Mouse (Mus musculus): Measurements from ENCODE around the gene Slc22a4. TPM values are rescaled to one million over a fixed set of nuclear protein-coding genes. Genes with fewer than 3 reads are reported as not detected.

Gene Slc22a4
- polyA plus RNA-seq, 1 experiment from 2014 or later: 36.7 TPM

- Histone ChIP-seq H3K36me3 (replicated peaks) (no peaks in the 10 kb centered on the region), H3K4me3 (replicated peaks) (no peak overlapping the region), H3K4me2 (no peak overlapping the region), H3K4me1 (replicated peaks) (peaks cover 9% of the 10 kb centered on the region; the same call in 1 of the 2 replicates), H3K9ac (no peak overlapping the region), H3K9me3 (replicated peaks) (no peaks in the 10 kb centered on the region), H3K27ac (replicated peaks) (no peak overlapping the region), H3K27me3 (peaks cover 60% of the 10 kb centered on the region)
- no peak for ATAC-seq (ENCODE audit: insufficient read depth)
- 60% methylated on average over 12 of the region's 12 CpGs for WGBS (ENCODE audit: insufficient replicate concordance)
These were observed 37.4 kb upstream of the Slc22a4 start for GRCm38 (mm10) chr11:54065106-54065914.

DNA sequence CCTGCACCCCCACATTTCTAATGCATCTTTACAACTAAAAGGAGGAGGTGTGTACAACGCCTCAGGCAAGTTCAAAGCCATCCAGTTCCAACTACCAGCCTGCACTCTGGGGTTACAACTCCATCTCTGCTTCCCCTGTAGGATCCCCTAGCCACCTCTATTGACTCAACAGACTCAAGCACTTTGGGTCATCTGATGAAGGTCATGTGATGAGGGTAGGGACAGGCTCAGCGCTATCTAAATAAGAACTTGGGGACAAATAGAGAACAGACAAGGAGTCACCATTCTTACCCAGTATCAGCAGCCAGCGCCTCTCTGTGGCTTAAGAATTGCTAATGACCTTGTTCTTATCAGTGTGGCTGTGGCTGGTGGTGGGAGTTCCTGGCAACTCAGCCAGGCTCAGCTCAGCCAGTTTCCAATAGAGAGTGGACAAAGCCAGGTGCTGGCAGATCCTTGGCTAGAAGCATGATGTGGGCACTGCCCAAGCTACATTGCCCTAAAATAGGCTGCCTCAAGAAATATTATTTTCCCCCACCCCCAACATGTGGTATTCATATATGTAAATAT, 36.6 kb upstream of the Slc22a4 start:
- H3K4me1 ChIP-seq (replicated peaks): peaks cover 9% of the 10 kb centered on the region; the same call in 1 of the 2 replicates
- H3K9me3 ChIP-seq (replicated peaks): no peaks in the 10 kb centered on the region
- H3K27me3 ChIP-seq: peaks cover 52% of the 10 kb centered on the region
- ATAC-seq (ENCODE audit: insufficient read depth): no peak
- no peak overlapping the region for H3K4me2 ChIP-seq
- H3K4me3 ChIP-seq (replicated peaks): no peak overlapping the region
- H3K36me3 ChIP-seq (replicated peaks): no peaks in the 10 kb centered on the region
- no peak overlapping the region for H3K27ac ChIP-seq (replicated peaks)
- H3K9ac ChIP-seq: no peak overlapping the region
- 26% methylated on average over 3 of the region's 3 CpGs for WGBS (ENCODE audit: insufficient replicate concordance)

DNA sequence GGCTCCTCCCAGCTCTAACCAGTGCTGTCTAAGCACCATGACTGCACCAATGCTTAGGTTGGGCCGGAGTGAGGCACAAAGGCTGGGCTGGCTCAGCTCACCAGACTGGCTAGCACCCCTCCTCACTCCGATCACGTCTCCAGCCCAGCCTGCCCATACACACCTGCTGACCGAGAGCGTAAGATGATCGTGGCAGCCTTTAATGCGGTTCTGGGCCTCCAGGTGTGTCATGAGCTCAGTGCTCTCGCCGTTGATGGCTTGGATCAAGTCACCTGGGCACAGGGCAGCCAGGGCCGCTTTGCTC, 35.5 kb upstream of the Slc22a4 start:
- no peak for ATAC-seq (ENCODE audit: insufficient read depth)
- Histone ChIP-seq H3K9ac (no peak overlapping the region), H3K4me1 (replicated peaks) (0 out of 2 replicates have a peak, but pooled peaks cover under 1% of the 10 kb centered on the region), H3K36me3 (replicated peaks) (no peaks in the 10 kb centered on the region), H3K9me3 (replicated peaks) (no peaks in the 10 kb centered on the region), H3K27ac (replicated peaks) (no peak overlapping the region), H3K27me3 (peaks cover 41% of the 10 kb centered on the region), H3K4me2 (no peak overlapping the region), H3K4me3 (replicated peaks) (no peak overlapping the region)
- 82% methylated on average over 10 of the region's 10 CpGs for WGBS (ENCODE audit: insufficient replicate concordance)

GRCm38 (mm10) chr11:54062753-54063471, 35.0 kb upstream of the Slc22a4 start:
- H3K4me1 ChIP-seq (replicated peaks): no peaks in the 10 kb centered on the region
- WGBS (ENCODE audit: insufficient replicate concordance): 67% methylated on average over 9 of the region's 9 CpGs

DNA sequence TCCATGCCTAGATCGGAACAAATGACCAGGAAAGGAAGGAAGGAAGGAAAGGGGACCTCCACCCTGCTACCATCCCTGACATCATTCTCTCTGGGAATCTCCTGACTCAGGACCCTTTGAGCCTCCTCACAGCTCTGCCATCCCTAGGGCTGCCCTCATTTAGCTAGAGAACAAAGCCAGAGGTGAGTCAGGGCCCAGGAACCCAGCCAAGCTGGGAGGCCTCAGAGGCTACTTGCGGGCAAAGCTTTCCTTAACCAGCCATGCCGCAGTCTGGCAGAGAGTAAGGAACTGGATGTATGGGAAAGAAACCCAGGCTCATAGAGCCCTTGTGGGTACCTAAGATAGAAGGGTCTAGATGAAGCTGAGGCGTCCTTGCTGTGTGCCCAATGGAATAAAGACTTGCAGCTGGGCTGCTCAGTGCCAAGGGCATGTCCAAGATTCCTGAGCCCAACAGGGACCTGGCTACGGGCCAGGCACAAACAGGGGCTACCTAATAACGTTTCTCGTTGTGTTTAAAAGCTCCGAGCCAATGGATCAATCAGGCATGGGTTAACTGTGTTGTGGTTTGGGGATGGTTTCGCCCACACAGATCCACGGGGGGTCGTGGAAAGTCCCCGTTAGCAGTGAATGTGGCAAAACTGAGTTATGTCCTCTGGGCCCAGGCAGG, 34.3 kb upstream of the Slc22a4 start:
- H3K4me2 ChIP-seq: no peak overlapping the region
- no peaks in the 10 kb centered on the region for H3K4me1 ChIP-seq (replicated peaks)
- no peak for ATAC-seq (ENCODE audit: insufficient read depth)
- 60% methylated on average over 12 of the region's 12 CpGs for WGBS (ENCODE audit: insufficient replicate concordance)
- no peak overlapping the region for H3K27ac ChIP-seq (replicated peaks)
- H3K9ac ChIP-seq: no peak overlapping the region
- H3K4me3 ChIP-seq (replicated peaks): no peak overlapping the region
- no peaks in the 10 kb centered on the region for H3K9me3 ChIP-seq (replicated peaks)
- H3K36me3 ChIP-seq (replicated peaks): no peaks in the 10 kb centered on the region
- peaks cover 29% of the 10 kb centered on the region for H3K27me3 ChIP-seq

More at GRCm38 (mm10) chr11:54062753-54063471, 35.0 kb upstream of the Slc22a4 start:
- H3K4me3 ChIP-seq (replicated peaks): no peak overlapping the region
- H3K9me3 ChIP-seq (replicated peaks): no peaks in the 10 kb centered on the region
- no peak overlapping the region for H3K4me2 ChIP-seq
- H3K9ac ChIP-seq: no peak overlapping the region
- H3K27me3 ChIP-seq: peaks cover 36% of the 10 kb centered on the region
- no peak for ATAC-seq (ENCODE audit: insufficient read depth)
- no peaks in the 10 kb centered on the region for H3K36me3 ChIP-seq (replicated peaks)
- H3K27ac ChIP-seq (replicated peaks): no peak overlapping the region

- Histone ChIP-seq H3K36me3 (replicated peaks) (no peaks in the 10 kb centered on the region), H3K9me3 (replicated peaks) (no peaks in the 10 kb centered on the region), H3K9ac (no peak overlapping the region), H3K27me3 (peaks cover 10% of the 10 kb centered on the region), H3K4me2 (no peak overlapping the region), H3K27ac (replicated peaks) (no peak overlapping the region), H3K4me1 (replicated peaks) (0 out of 2 replicates have a peak, but pooled peaks cover 7% of the 10 kb centered on the region), H3K4me3 (replicated peaks) (no peak overlapping the region)
- whole genome bisulfite sequencing (ENCODE audit: insufficient replicate concordance): 57% methylated on average over 9 of the region's 9 CpGs
- no peak for ATAC-seq (ENCODE audit: insufficient read depth)
These were observed 32.4 kb upstream of the Slc22a4 start for GRCm38 (mm10) chr11:54060316-54060715.

DNA sequence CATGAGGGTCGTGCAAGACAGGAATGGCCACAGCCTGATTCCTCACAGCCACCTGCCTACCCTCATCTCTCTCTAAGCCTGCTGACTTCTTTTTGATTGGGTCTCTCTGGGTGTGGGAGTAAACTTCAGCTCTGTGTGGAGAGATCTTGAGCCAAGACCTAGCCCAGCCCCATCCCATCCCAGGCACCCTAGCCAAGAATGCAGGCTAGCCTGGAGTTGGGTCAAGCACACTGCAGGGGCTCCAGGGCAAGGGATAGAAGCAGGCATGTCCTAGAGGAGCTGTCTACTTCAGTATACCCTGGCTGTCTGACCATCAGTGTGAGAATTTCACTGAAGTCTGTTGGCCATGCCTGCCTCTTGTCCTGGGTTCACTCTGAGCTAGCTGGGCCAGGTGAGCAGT, 31.6 kb upstream of the Slc22a4 start:
- Histone ChIP-seq H3K9me3 (replicated peaks) (no peaks in the 10 kb centered on the region), H3K4me1 (replicated peaks) (0 out of 2 replicates have a peak, but pooled peaks cover 7% of the 10 kb centered on the region), H3K27me3 (peaks cover 6% of the 10 kb centered on the region), H3K4me2 (no peak overlapping the region), H3K4me3 (replicated peaks) (no peak overlapping the region), H3K36me3 (replicated peaks) (no peaks in the 10 kb centered on the region), H3K27ac (replicated peaks) (no peak overlapping the region), H3K9ac (no peak overlapping the region)
- WGBS (ENCODE audit: insufficient replicate concordance): 44% methylated on average over 1 of the region's 1 CpGs
- ATAC-seq (ENCODE audit: insufficient read depth): no peak

DNA sequence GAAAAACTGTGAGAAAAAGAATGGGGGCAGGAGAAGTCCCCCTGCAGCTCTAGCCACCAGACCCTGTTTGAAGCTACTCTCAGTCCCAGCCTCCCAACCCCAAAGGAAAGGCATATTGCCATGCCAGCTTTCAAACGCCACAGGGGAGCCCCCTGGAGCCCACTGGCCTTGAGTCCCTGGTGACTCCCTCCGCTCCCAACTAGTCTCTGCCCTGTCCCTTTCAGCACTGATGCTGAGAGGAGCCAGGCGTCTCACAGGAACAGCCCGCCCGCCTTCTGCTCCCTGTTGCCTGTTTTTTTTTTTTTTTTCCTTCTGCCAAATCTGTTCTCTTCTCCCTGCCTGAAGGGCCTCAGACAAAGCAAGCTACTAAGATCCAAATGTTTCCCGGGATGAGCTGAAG, 30.8 kb upstream of the Slc22a4 start:
- Histone ChIP-seq H3K4me1 (replicated peaks) (peaks cover 12% of the 10 kb centered on the region), H3K4me3 (replicated peaks) (no peak overlapping the region), H3K9ac (no peak overlapping the region), H3K4me2 (no peak overlapping the region), H3K9me3 (replicated peaks) (no peaks in the 10 kb centered on the region), H3K27me3 (peaks cover 4% of the 10 kb centered on the region; the same call in 1 of the 2 replicates), H3K27ac (replicated peaks) (no peak overlapping the region), H3K36me3 (replicated peaks) (no peaks in the 10 kb centered on the region)
- no peak for ATAC-seq (ENCODE audit: insufficient read depth)
- WGBS (ENCODE audit: insufficient replicate concordance): 53% methylated on average over 6 of the region's 6 CpGs

DNA sequence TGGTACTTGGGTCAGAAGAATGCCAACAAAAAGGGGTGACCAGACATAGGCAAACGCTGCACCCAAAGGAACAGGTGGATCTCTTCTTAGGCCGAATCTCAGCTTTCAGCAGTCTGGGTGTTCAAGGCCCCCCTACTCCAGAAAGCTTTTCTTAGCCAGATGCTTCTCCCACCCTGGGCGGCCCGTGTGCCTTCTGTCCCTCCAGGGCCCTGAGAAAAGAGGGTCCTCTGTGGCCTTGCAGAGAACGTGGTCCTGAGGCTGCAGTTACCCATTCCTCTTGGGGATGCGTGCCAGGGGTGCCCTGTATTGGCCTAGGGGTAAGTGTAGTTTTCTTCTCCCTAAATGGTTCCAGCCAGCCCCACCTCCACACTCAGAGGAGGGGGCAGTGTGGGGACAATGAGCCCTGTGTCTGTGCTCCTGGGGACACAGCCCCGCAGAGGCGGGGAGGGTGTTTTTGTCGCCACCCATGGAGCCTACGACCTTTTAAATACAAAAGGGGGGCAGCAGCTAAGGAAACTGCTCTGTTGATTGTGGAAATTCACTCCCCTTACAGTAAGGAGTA, 30.2 kb upstream of the Slc22a4 start:
- no peaks in the 10 kb centered on the region for H3K27me3 ChIP-seq
- H3K27ac ChIP-seq (replicated peaks): no peak overlapping the region
- no peak overlapping the region for H3K4me2 ChIP-seq
- H3K36me3 ChIP-seq (replicated peaks): no peaks in the 10 kb centered on the region
- peaks cover 17% of the 10 kb centered on the region for H3K4me1 ChIP-seq (replicated peaks)
- no peak for ATAC-seq (ENCODE audit: insufficient read depth)
- WGBS (ENCODE audit: insufficient replicate concordance): 64% methylated on average over 10 of the region's 10 CpGs
- H3K9ac ChIP-seq: no peak overlapping the region
- no peaks in the 10 kb centered on the region for H3K9me3 ChIP-seq (replicated peaks)
- H3K4me3 ChIP-seq (replicated peaks): no peak overlapping the region

- no peaks in the 10 kb centered on the region for H3K36me3 ChIP-seq (replicated peaks)
- peaks cover 19% of the 10 kb centered on the region for H3K4me1 ChIP-seq (replicated peaks)
- no peak overlapping the region for H3K4me2 ChIP-seq
- H3K9me3 ChIP-seq (replicated peaks): no peaks in the 10 kb centered on the region
- no peaks in the 10 kb centered on the region for H3K27me3 ChIP-seq
- ATAC-seq (ENCODE audit: insufficient read depth): no peak
- no peak overlapping the region for H3K27ac ChIP-seq (replicated peaks)
- 27% methylated on average over 2 of the region's 2 CpGs for WGBS (ENCODE audit: insufficient replicate concordance)
- no peak overlapping the region for H3K9ac ChIP-seq
- H3K4me3 ChIP-seq (replicated peaks): no peak overlapping the region
These were observed 29.5 kb upstream of the Slc22a4 start for GRCm38 (mm10) chr11:54057428-54057827.

GRCm38 (mm10) chr11:54056132-54056531, 28.2 kb upstream of the Slc22a4 start:
- H3K27ac ChIP-seq (replicated peaks): no peak overlapping the region
- ATAC-seq (ENCODE audit: insufficient read depth): no peak

More at GRCm38 (mm10) chr11:54056132-54056531, 28.2 kb upstream of the Slc22a4 start:
- Histone ChIP-seq H3K27me3 (no peaks in the 10 kb centered on the region), H3K4me2 (no peak overlapping the region), H3K4me1 (replicated peaks) (peaks cover 19% of the 10 kb centered on the region), H3K4me3 (replicated peaks) (no peak overlapping the region), H3K36me3 (replicated peaks) (no peaks in the 10 kb centered on the region), H3K9me3 (replicated peaks) (no peaks in the 10 kb centered on the region), H3K9ac (no peak overlapping the region)
- 53% methylated on average over 8 of the region's 8 CpGs for WGBS (ENCODE audit: insufficient replicate concordance)
